Mouse (Mus musculus): Measurements from ENCODE around the gene Dpf3. TPM values are rescaled to one million over a fixed set of nuclear protein-coding genes. Genes with fewer than 3 reads are reported as not detected.

Dpf3 gene
- polyA plus RNA-seq, 1 experiment: 10.8 TPM

DNA sequence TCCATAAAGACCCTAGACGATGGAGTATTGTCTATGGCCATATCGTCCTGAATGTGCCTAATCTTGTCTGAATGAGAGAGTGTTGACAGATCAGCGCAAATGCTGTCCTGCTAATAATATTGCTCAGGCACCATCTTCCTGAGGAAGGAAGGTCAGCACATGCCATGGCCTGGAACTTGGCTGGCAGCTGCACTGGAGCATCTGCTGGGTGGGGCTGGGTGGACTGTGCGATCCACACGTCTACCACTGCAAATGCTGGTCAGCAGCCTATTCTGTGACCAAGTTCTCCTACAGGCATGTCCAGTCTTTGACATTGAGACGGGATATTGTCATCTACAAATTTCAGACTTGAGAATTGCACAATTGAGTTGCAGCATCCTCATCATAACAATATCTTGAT, 257.8 kb downstream of the Dpf3 start:
- TF ChIP-seq GATA1 (IDR thresholded peaks at IDR 0.05; ENCODE audit: low read length): no peak

- no peak for TF ChIP-seq GATA1 (IDR thresholded peaks at IDR 0.05; ENCODE audit: low read length)
These were observed 260.5 kb downstream of the Dpf3 start for GRCm38 (mm10) chr12:83227014-83227413.

DNA sequence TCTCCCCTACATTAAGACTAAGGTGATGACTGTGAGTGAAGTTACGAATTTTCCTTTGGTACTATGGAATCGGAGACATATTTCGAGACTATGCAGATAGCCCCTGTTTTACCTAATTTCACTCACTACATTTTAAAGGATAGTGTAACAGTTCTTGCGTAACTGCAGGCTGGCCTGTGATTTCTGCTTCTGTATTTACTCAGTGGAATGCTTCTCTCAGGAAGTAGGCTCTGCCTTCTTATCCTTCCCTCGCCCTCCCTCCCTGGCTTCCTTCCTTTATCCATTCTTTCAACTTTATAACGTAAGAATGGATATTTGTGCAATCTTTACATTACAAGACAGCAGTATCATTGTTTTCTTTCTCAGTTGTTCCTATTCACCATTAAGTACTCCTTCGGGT, 266.6 kb downstream of the Dpf3 start:
- no peak for TF ChIP-seq GATA1 (IDR thresholded peaks at IDR 0.05; ENCODE audit: low read length)

GRCm38 (mm10) chr12:83213879-83214341, 273.6 kb downstream of the Dpf3 start:
- TF ChIP-seq GATA1 (IDR thresholded peaks at IDR 0.05; ENCODE audit: low read length): no peak

- TF ChIP-seq GATA1 (IDR thresholded peaks at IDR 0.05; ENCODE audit: low read length): no peak
These were observed 275.5 kb downstream of the Dpf3 start for GRCm38 (mm10) chr12:83211976-83212375.

- no peak for TF ChIP-seq GATA1 (IDR thresholded peaks at IDR 0.05; ENCODE audit: low read length)
These were observed 276.2 kb downstream of the Dpf3 start for GRCm38 (mm10) chr12:83211146-83211822.

- TF ChIP-seq GATA1 (IDR thresholded peaks at IDR 0.05; ENCODE audit: low read length): no peak
These were observed 276.8 kb downstream of the Dpf3 start for GRCm38 (mm10) chr12:83210735-83211134.

- TF ChIP-seq GATA1 (IDR thresholded peaks at IDR 0.05; ENCODE audit: low read length): no peak
These were observed 277.2 kb downstream of the Dpf3 start for GRCm38 (mm10) chr12:83210294-83210693.

GRCm38 (mm10) chr12:83209461-83209860, 278.1 kb downstream of the Dpf3 start:
- no peak for TF ChIP-seq GATA1 (IDR thresholded peaks at IDR 0.05; ENCODE audit: low read length)

DNA sequence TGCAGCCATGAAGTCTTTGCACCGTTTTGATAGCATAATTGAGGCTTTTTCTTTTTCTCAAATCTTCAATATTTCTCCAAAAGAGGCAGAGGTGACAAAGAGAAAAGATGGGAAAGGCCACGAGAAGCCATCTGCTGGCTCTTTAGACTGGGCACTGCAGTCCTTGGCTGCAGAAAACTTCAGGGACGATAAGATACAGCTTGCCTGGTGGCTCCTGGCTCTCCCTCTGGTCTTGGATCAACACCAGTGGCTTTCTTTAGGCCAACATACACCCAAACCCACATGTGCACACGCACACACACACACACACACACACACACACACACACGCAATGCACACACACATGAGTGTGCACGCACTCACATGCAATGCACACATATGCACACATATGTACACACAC, 278.7 kb downstream of the Dpf3 start:
- no peak for TF ChIP-seq GATA1 (IDR thresholded peaks at IDR 0.05; ENCODE audit: low read length)

DNA sequence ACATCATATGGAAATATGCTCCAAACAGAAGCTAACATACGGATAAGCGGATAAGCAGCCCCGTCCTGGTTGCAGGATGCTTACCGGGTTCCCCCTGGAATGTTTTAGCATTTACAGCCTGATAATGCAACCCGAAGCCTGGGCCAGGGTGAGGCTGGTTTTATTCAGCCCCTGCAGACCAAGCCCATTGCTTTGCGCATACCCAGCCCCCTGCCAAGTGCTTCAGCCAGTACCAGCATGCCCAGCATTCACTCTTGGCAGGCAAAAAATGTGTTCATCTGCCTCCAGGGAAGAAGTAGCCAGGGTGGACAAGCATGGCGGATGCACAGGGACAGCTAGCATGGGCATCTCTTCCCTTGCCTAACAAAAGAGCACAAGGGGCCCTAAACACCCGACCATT, 279.5 kb downstream of the Dpf3 start:
- TF ChIP-seq GATA1 (IDR thresholded peaks at IDR 0.05; ENCODE audit: low read length): no peak

DNA sequence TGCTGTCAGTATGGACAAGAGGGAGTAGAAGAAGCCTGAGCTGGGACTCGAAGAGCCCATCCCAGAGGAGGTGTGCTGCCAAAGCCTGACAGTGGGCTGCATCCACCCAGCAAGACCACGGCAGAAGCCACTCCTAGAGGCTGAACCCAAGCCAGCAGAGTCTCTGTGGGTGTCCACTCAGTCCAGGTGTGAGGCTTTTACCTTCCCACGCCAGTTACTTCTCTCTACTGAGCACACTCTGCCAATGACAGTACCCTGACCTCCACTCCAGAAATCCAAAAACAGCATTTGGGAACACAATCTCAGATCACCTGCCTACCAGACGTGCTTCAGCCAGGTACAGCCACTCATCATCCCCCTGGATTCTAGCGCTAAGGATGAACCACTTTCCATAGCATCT, 280.0 kb downstream of the Dpf3 start:
- no peak for TF ChIP-seq GATA1 (IDR thresholded peaks at IDR 0.05; ENCODE audit: low read length)

- no peak for TF ChIP-seq GATA1 (IDR thresholded peaks at IDR 0.05; ENCODE audit: low read length)
These were observed 280.6 kb downstream of the Dpf3 start for GRCm38 (mm10) chr12:83206866-83207265.

- no peak for TF ChIP-seq GATA1 (IDR thresholded peaks at IDR 0.05; ENCODE audit: low read length)
These were observed 283.2 kb downstream of the Dpf3 start for GRCm38 (mm10) chr12:83204361-83204760.

GRCm38 (mm10) chr12:83201674-83202073, 285.8 kb downstream of the Dpf3 start:
- no peak for TF ChIP-seq GATA1 (IDR thresholded peaks at IDR 0.05; ENCODE audit: low read length)

DNA sequence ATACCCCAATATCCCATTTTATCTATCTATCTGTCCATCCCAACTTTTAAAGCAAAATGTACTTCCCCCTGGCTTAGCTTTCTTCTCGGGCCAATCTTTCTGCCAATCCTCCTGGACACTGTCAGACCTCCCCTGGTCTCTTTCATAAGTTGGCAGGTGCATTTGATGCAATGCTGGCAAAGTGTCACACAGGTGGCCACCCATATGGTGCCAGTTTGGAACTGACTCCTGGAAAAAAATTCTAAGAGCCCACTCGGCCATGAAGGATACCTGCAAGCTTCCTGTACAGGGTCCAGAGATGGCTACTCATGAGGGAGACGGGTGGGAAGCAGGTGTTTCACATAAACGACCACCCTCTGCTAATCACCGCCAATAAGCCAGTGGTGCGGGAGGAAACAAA, 307.0 kb downstream of the Dpf3 start:
- no peak for TF ChIP-seq GATA1 (IDR thresholded peaks at IDR 0.05; ENCODE audit: low read length)

GRCm38 (mm10) chr12:83179860-83180259, 307.7 kb downstream of the Dpf3 start:
- TF ChIP-seq GATA1 (IDR thresholded peaks at IDR 0.05; ENCODE audit: low read length): no peak

- TF ChIP-seq GATA1 (IDR thresholded peaks at IDR 0.05; ENCODE audit: low read length): no peak
These were observed 308.7 kb downstream of the Dpf3 start for GRCm38 (mm10) chr12:83178770-83179169.
